Mouse (Mus musculus) liver, postnatal 0 days (tissue): ENCODE measurements around the gene Bcl2. TPM values are rescaled to one million over a fixed set of nuclear protein-coding genes. Genes with fewer than 3 reads are reported as not detected.

Source experiments
- ATAC-seq: fragments of 200-750 bp; cut with Nextera tagmentation; 2 replicates; pipeline ENCODE4 v1.8.0; 2017; ENCODE audit warnings: mild to moderate bottlenecking, moderate library complexity
- DNase-seq: peaks from one replicate; pipeline ENCODE4 v3.0.0-alpha.2; 2016
- H3K27ac ChIP-seq: fragments of 300-500 bp; sonication (generic); 2 replicates; pipeline ENCODE4 v1.5.1; 2014; ENCODE audit warnings: antibody characterized with exemption, moderate library complexity, mild to moderate bottlenecking, low read depth
- H3K27me3 ChIP-seq: fragments of 300-500 bp; sonication (generic); 2 replicates; pipeline ENCODE4 v1.6.1; 2014; ENCODE audit warnings: low read length, control low read depth, mixed read lengths; ENCODE audit not compliant: insufficient read depth
- H3K36me3 ChIP-seq: fragments of 300-500 bp; sonication (generic); replicated peaks from 2 replicates; pipeline ENCODE4 v1.6.1; 2014; ENCODE audit warnings: mild to moderate bottlenecking, control low read depth, low read length, moderate library complexity, mixed read lengths; ENCODE audit not compliant: insufficient read depth
- H3K4me1 ChIP-seq: fragments of 300-500 bp; sonication (generic); 2 replicates; pipeline ENCODE4 v1.6.1; 2014; ENCODE audit warnings: antibody characterized with exemption, mild to moderate bottlenecking, control low read depth; ENCODE audit not compliant: insufficient read depth
- H3K4me2 ChIP-seq: fragments of 300-500 bp; sonication (generic); 2 replicates; pipeline ENCODE4 v1.6.1; 2014; ENCODE audit warnings: low read depth, mild to moderate bottlenecking, low read length, moderate library complexity, mixed read lengths
- H3K4me3 ChIP-seq: fragments of 300-500 bp; sonication (generic); 2 replicates; pipeline ENCODE4 v1.5.1; 2014; ENCODE audit warnings: low read depth, low read length
- H3K9ac ChIP-seq: fragments of 300-500 bp; sonication (generic); replicated peaks from 2 replicates; pipeline ENCODE4 v1.6.1; 2014; ENCODE audit warnings: mild to moderate bottlenecking, moderate library complexity
- H3K9me3 ChIP-seq: fragments of 300-500 bp; sonication (generic); 2 replicates; pipeline ENCODE4 v1.6.1; 2016; ENCODE audit warnings: mild to moderate bottlenecking, control low read depth, low read length, mixed read lengths
- CTCF ChIP-seq: sonication (generic); IDR thresholded peaks from 2 replicates; pipeline ENCODE4 v1.5.1; 2016; ENCODE audit warnings: antibody characterized with exemption, low read depth
- EP300 ChIP-seq: IDR thresholded peaks from 2 replicates; pipeline ENCODE4 v1.6.1; 2016; ENCODE audit warnings: antibody characterized with exemption, low read depth, mild to moderate bottlenecking
- WGBS: fragments of 180-500 bp; shearing (Covaris S2); extraction: QIAGEN DNeasy Blood & Tissue Kit; methylation state at CpG from one replicate; pipeline ENCODE4 v1.1.7; 2014; ENCODE audit not compliant: insufficient replicate concordance; 5-methylcytosine and 5-hydroxymethylcytosine counted together
- polyA plus RNA-seq: library from polyadenylated mRNA; unstranded; fragments of >200 nt; fragmentation: Nextera tagmentation; extraction: Ambion mirVana; gene quantifications from 2 replicates; pipeline ENCODE4 v1.2.1, GENCODE M21; 2015

Gene Bcl2
- polyA plus RNA-seq, 1 experiment from 2014 or later: 0.83 TPM

- whole genome bisulfite sequencing: 67% methylated on average over 6 of the region's 6 CpGs
- Histone ChIP-seq H3K9ac (no peak overlapping the region), H3K27ac (peak overlapping the region; percentile 44; the same call in 1 of the 2 replicates), H3K27me3 (no peaks in the 10 kb centered on the region), H3K4me3 (no peak overlapping the region), H3K9me3 (no peaks in the 10 kb centered on the region), H3K4me1 (no peaks in the 10 kb centered on the region), H3K4me2 (no peak overlapping the region), H3K36me3 (no peaks in the 10 kb centered on the region)
- ATAC-seq (no peak), DNase-seq (no peak)
- TF ChIP-seq EP300 (no peak), CTCF (no peak)
Observed at GRCm38 (mm10) chr1:106570366-106570765, 143.7 kb downstream of the Bcl2 start.

GRCm38 (mm10) chr1:106569674-106570073 lies 144.4 kb downstream of the Bcl2 start:
- TF ChIP-seq CTCF (no peak), EP300 (no peak)
- no peaks in the 10 kb centered on the region for H3K36me3 ChIP-seq
- no peak overlapping the region for H3K27ac ChIP-seq
- no peak overlapping the region for H3K9ac ChIP-seq
- WGBS: 83% methylated on average over 6 of the region's 6 CpGs
- H3K4me1 ChIP-seq: no peaks in the 10 kb centered on the region
- ATAC-seq (no peak), DNase-seq (no peak)
- H3K4me3 ChIP-seq: no peak overlapping the region
- H3K4me2 ChIP-seq: no peak overlapping the region
- no peaks in the 10 kb centered on the region for H3K27me3 ChIP-seq
- no peaks in the 10 kb centered on the region for H3K9me3 ChIP-seq

- TF ChIP-seq EP300: no peak
- no peak for TF ChIP-seq CTCF
- Histone ChIP-seq H3K4me1 (no peaks in the 10 kb centered on the region), H3K9me3 (no peaks in the 10 kb centered on the region), H3K9ac (no peak overlapping the region), H3K36me3 (no peaks in the 10 kb centered on the region), H3K4me2 (no peak overlapping the region), H3K27ac (no peak overlapping the region), H3K27me3 (no peaks in the 10 kb centered on the region), H3K4me3 (no peak overlapping the region)
- ATAC-seq (no peak), DNase-seq (no peak)
- WGBS: 32% methylated on average over 3 of the region's 3 CpGs
Observed at GRCm38 (mm10) chr1:106568868-106569267, 145.2 kb downstream of the Bcl2 start.

GRCm38 (mm10) chr1:106567506-106567905 lies 146.6 kb downstream of the Bcl2 start:
- DNase-seq (no peak), ATAC-seq (no peak)
- Histone ChIP-seq H3K4me1 (no peaks in the 10 kb centered on the region), H3K27me3 (no peaks in the 10 kb centered on the region), H3K4me3 (no peak overlapping the region), H3K27ac (no peak overlapping the region), H3K9me3 (no peaks in the 10 kb centered on the region), H3K36me3 (no peaks in the 10 kb centered on the region), H3K4me2 (no peak overlapping the region), H3K9ac (no peak overlapping the region)
- WGBS: 72% methylated on average over 5 of the region's 5 CpGs
- TF ChIP-seq EP300: no peak
- TF ChIP-seq CTCF: no peak

GRCm38 (mm10) chr1:106566120-106567086 lies 147.7 kb downstream of the Bcl2 start:
- no peak for TF ChIP-seq EP300
- no peak for TF ChIP-seq CTCF
- Histone ChIP-seq H3K4me2 (no peak overlapping the region), H3K36me3 (no peaks in the 10 kb centered on the region), H3K4me1 (no peaks in the 10 kb centered on the region), H3K9me3 (no peaks in the 10 kb centered on the region), H3K4me3 (no peak overlapping the region), H3K27ac (no peak overlapping the region), H3K27me3 (no peaks in the 10 kb centered on the region), H3K9ac (no peak overlapping the region)
- DNase-seq: no peak
- no peak for ATAC-seq
- 77% methylated on average over 6 of the region's 6 CpGs for WGBS

- no peak overlapping the region for H3K9ac ChIP-seq
- H3K4me3 ChIP-seq: no peak overlapping the region
- no peaks in the 10 kb centered on the region for H3K4me1 ChIP-seq
- no peak overlapping the region for H3K27ac ChIP-seq
- DNase-seq: no peak
- TF ChIP-seq EP300 (no peak), CTCF (no peak)
- WGBS: 76% methylated on average over 4 of the region's 4 CpGs
- no peaks in the 10 kb centered on the region for H3K9me3 ChIP-seq
- no peak for ATAC-seq
- H3K27me3 ChIP-seq: no peaks in the 10 kb centered on the region
- H3K4me2 ChIP-seq: no peak overlapping the region
- no peaks in the 10 kb centered on the region for H3K36me3 ChIP-seq
Observed at GRCm38 (mm10) chr1:106565238-106565637, 148.8 kb downstream of the Bcl2 start.

- H3K36me3 ChIP-seq: no peaks in the 10 kb centered on the region
- TF ChIP-seq EP300: no peak
- no peak for TF ChIP-seq CTCF
- H3K9me3 ChIP-seq: no peaks in the 10 kb centered on the region
- no peak for ATAC-seq
- H3K27ac ChIP-seq: no peak overlapping the region
- no peak overlapping the region for H3K4me3 ChIP-seq
- no peak overlapping the region for H3K4me2 ChIP-seq
- WGBS: 70% methylated on average over 1 of the region's 1 CpGs
- no peak for DNase-seq
- H3K27me3 ChIP-seq: no peaks in the 10 kb centered on the region
- H3K9ac ChIP-seq: no peak overlapping the region
- H3K4me1 ChIP-seq: no peaks in the 10 kb centered on the region
Observed at GRCm38 (mm10) chr1:106564436-106564835, 149.6 kb downstream of the Bcl2 start.
